Mouse (Mus musculus): ENCODE results near the gene Lrmda. TPM values are rescaled to one million over a fixed set of nuclear protein-coding genes. Genes with fewer than 3 reads are reported as not detected.

Lrmda gene
- polyA plus RNA-seq, 1 experiment from 2014 or later: 0.95 TPM

GRCm38 (mm10) chr14:22260033-22260419 is 240.5 kb downstream of the Lrmda start:
- Histone ChIP-seq H3K36me3 (ENCODE audit: control insufficient read depth, insufficient read depth, low read length) (no peaks in the 10 kb centered on the region), H3K27ac (replicated peaks in 1 of 2; ENCODE audit: control insufficient read depth in 1 of 2, insufficient read depth in 1 of 2, low read depth in 2 of 2, low read length in 2 of 2) (no peak overlapping the region), H3K4me1 (ENCODE audit: control insufficient read depth in 2 of 2, insufficient read depth in 2 of 2, low read length in 2 of 2) (peaks cover 0 to 3% of the 10 kb centered on the region in 2 experiments; a peak in 1 of 4 replicates), H3K9ac (ENCODE audit: low read length) (no peak overlapping the region), H3K27me3 (ENCODE audit: control insufficient read depth, insufficient read depth, low read length) (no peaks in the 10 kb centered on the region), H3K4me3 (ENCODE audit: control insufficient read depth in 1 of 2, insufficient read depth in 1 of 2, low read depth in 1 of 2, low read length in 2 of 2) (no peak overlapping the region), H3K9me3 (ENCODE audit: control insufficient read depth, low read length) (no peaks in the 10 kb centered on the region), H3K4me2 (ENCODE audit: low read length) (no peak overlapping the region)
- 56% methylated on average over 5 of the region's 5 CpGs for WGBS
- ATAC-seq (ENCODE audit: insufficient number of reproducible peaks, insufficient read depth, low FRiP score, low read depth): no peak

GRCm38 (mm10) chr14:22265229-22265905 is 245.9 kb downstream of the Lrmda start:
- H3K4me3 ChIP-seq (ENCODE audit: control insufficient read depth in 1 of 2, insufficient read depth in 1 of 2, low read depth in 1 of 2, low read length in 2 of 2): no peak overlapping the region
- no peak for ATAC-seq (ENCODE audit: insufficient number of reproducible peaks, insufficient read depth, low FRiP score, low read depth)
- no peak overlapping the region for H3K27ac ChIP-seq (replicated peaks in 1 of 2; ENCODE audit: control insufficient read depth in 1 of 2, insufficient read depth in 1 of 2, low read depth in 2 of 2, low read length in 2 of 2)
- WGBS: 80% methylated on average over 4 of the region's 4 CpGs
- H3K4me2 ChIP-seq (ENCODE audit: low read length): no peak overlapping the region
- H3K4me1 ChIP-seq (ENCODE audit: control insufficient read depth in 2 of 2, insufficient read depth in 2 of 2, low read length in 2 of 2): no peaks in the 10 kb centered on the region
- H3K27me3 ChIP-seq (ENCODE audit: control insufficient read depth, insufficient read depth, low read length): no peaks in the 10 kb centered on the region
- H3K36me3 ChIP-seq (ENCODE audit: control insufficient read depth, insufficient read depth, low read length): no peaks in the 10 kb centered on the region
- H3K9me3 ChIP-seq (ENCODE audit: control insufficient read depth, low read length): no peaks in the 10 kb centered on the region
- no peak overlapping the region for H3K9ac ChIP-seq (ENCODE audit: low read length)

- Histone ChIP-seq H3K27ac (replicated peaks in 1 of 2; ENCODE audit: control insufficient read depth in 1 of 2, insufficient read depth in 1 of 2, low read depth in 2 of 2, low read length in 2 of 2) (no peak overlapping the region), H3K4me3 (ENCODE audit: control insufficient read depth in 1 of 2, insufficient read depth in 1 of 2, low read depth in 1 of 2, low read length in 2 of 2) (no peak overlapping the region), H3K36me3 (ENCODE audit: control insufficient read depth, insufficient read depth, low read length) (no peaks in the 10 kb centered on the region), H3K27me3 (ENCODE audit: control insufficient read depth, insufficient read depth, low read length) (no peaks in the 10 kb centered on the region), H3K9me3 (ENCODE audit: control insufficient read depth, low read length) (no peaks in the 10 kb centered on the region), H3K4me1 (ENCODE audit: control insufficient read depth in 2 of 2, insufficient read depth in 2 of 2, low read length in 2 of 2) (no peaks in the 10 kb centered on the region), H3K9ac (ENCODE audit: low read length) (no peak overlapping the region), H3K4me2 (ENCODE audit: low read length) (no peak overlapping the region)
- no peak for ATAC-seq (ENCODE audit: insufficient number of reproducible peaks, insufficient read depth, low FRiP score, low read depth)
- 77% methylated on average over 9 of the region's 9 CpGs for WGBS
Observed at GRCm38 (mm10) chr14:22269812-22270211, 250.3 kb downstream of the Lrmda start.

- H3K4me2 ChIP-seq (ENCODE audit: low read length): no peak overlapping the region
- 80% methylated on average over 5 of the region's 5 CpGs for WGBS
- H3K9ac ChIP-seq (ENCODE audit: low read length): no peak overlapping the region
Observed at GRCm38 (mm10) chr14:22278053-22278452, 258.5 kb downstream of the Lrmda start.

GRCm38 (mm10) chr14:22279591-22279990 is 260.1 kb downstream of the Lrmda start:
- Histone ChIP-seq H3K9ac (ENCODE audit: low read length) (no peak overlapping the region), H3K36me3 (ENCODE audit: control insufficient read depth, insufficient read depth, low read length) (no peaks in the 10 kb centered on the region), H3K27ac (replicated peaks in 1 of 2; ENCODE audit: control insufficient read depth in 1 of 2, insufficient read depth in 1 of 2, low read depth in 2 of 2, low read length in 2 of 2) (no peak overlapping the region), H3K27me3 (ENCODE audit: control insufficient read depth, insufficient read depth, low read length) (no peaks in the 10 kb centered on the region), H3K4me2 (ENCODE audit: low read length) (no peak overlapping the region), H3K9me3 (ENCODE audit: control insufficient read depth, low read length) (no peaks in the 10 kb centered on the region), H3K4me1 (ENCODE audit: control insufficient read depth in 2 of 2, insufficient read depth in 2 of 2, low read length in 2 of 2) (no peaks in the 10 kb centered on the region), H3K4me3 (ENCODE audit: control insufficient read depth in 1 of 2, insufficient read depth in 1 of 2, low read depth in 1 of 2, low read length in 2 of 2) (no peak overlapping the region)
- WGBS: 76% methylated on average over 4 of the region's 4 CpGs
- no peak for ATAC-seq (ENCODE audit: insufficient number of reproducible peaks, insufficient read depth, low FRiP score, low read depth)

More at GRCm38 (mm10) chr14:22278053-22278452, 258.5 kb downstream of the Lrmda start:
- Histone ChIP-seq H3K27me3 (ENCODE audit: control insufficient read depth, insufficient read depth, low read length) (no peaks in the 10 kb centered on the region), H3K4me1 (ENCODE audit: control insufficient read depth in 2 of 2, insufficient read depth in 2 of 2, low read length in 2 of 2) (no peaks in the 10 kb centered on the region), H3K36me3 (ENCODE audit: control insufficient read depth, insufficient read depth, low read length) (no peaks in the 10 kb centered on the region), H3K9me3 (ENCODE audit: control insufficient read depth, low read length) (no peaks in the 10 kb centered on the region), H3K27ac (replicated peaks in 1 of 2; ENCODE audit: control insufficient read depth in 1 of 2, insufficient read depth in 1 of 2, low read depth in 2 of 2, low read length in 2 of 2) (no peak overlapping the region), H3K4me3 (ENCODE audit: control insufficient read depth in 1 of 2, insufficient read depth in 1 of 2, low read depth in 1 of 2, low read length in 2 of 2) (no peak overlapping the region)
- ATAC-seq (ENCODE audit: insufficient number of reproducible peaks, insufficient read depth, low FRiP score, low read depth): no peak

GRCm38 (mm10) chr14:22281630-22282029 is 262.1 kb downstream of the Lrmda start:
- WGBS: 92% methylated on average over 7 of the region's 7 CpGs
- no peak overlapping the region for H3K4me2 ChIP-seq (ENCODE audit: low read length)
- no peaks in the 10 kb centered on the region for H3K4me1 ChIP-seq (ENCODE audit: control insufficient read depth in 2 of 2, insufficient read depth in 2 of 2, low read length in 2 of 2)
- no peak overlapping the region for H3K9ac ChIP-seq (ENCODE audit: low read length)
- H3K27me3 ChIP-seq (ENCODE audit: control insufficient read depth, insufficient read depth, low read length): no peaks in the 10 kb centered on the region
- ATAC-seq (ENCODE audit: insufficient number of reproducible peaks, insufficient read depth, low FRiP score, low read depth): no peak
- no peak overlapping the region for H3K4me3 ChIP-seq (ENCODE audit: control insufficient read depth in 1 of 2, insufficient read depth in 1 of 2, low read depth in 1 of 2, low read length in 2 of 2)
- H3K9me3 ChIP-seq (ENCODE audit: control insufficient read depth, low read length): no peaks in the 10 kb centered on the region
- H3K27ac ChIP-seq (replicated peaks in 1 of 2; ENCODE audit: control insufficient read depth in 1 of 2, insufficient read depth in 1 of 2, low read depth in 2 of 2, low read length in 2 of 2): no peak overlapping the region
- no peaks in the 10 kb centered on the region for H3K36me3 ChIP-seq (ENCODE audit: control insufficient read depth, insufficient read depth, low read length)

GRCm38 (mm10) chr14:22282847-22283246 is 263.3 kb downstream of the Lrmda start:
- WGBS: 77% methylated on average over 6 of the region's 6 CpGs
- H3K4me3 ChIP-seq (ENCODE audit: control insufficient read depth in 1 of 2, insufficient read depth in 1 of 2, low read depth in 1 of 2, low read length in 2 of 2): no peak overlapping the region
- H3K27me3 ChIP-seq (ENCODE audit: control insufficient read depth, insufficient read depth, low read length): no peaks in the 10 kb centered on the region
- H3K36me3 ChIP-seq (ENCODE audit: control insufficient read depth, insufficient read depth, low read length): no peaks in the 10 kb centered on the region
- ATAC-seq (ENCODE audit: insufficient number of reproducible peaks, insufficient read depth, low FRiP score, low read depth): no peak
- H3K4me1 ChIP-seq (ENCODE audit: control insufficient read depth in 2 of 2, insufficient read depth in 2 of 2, low read length in 2 of 2): no peaks in the 10 kb centered on the region
- no peak overlapping the region for H3K9ac ChIP-seq (ENCODE audit: low read length)
- no peak overlapping the region for H3K4me2 ChIP-seq (ENCODE audit: low read length)
- no peaks in the 10 kb centered on the region for H3K9me3 ChIP-seq (ENCODE audit: control insufficient read depth, low read length)
- H3K27ac ChIP-seq (replicated peaks in 1 of 2; ENCODE audit: control insufficient read depth in 1 of 2, insufficient read depth in 1 of 2, low read depth in 2 of 2, low read length in 2 of 2): no peak overlapping the region

GRCm38 (mm10) chr14:22283722-22284121 is 264.2 kb downstream of the Lrmda start:
- Histone ChIP-seq H3K4me1 (ENCODE audit: control insufficient read depth in 2 of 2, insufficient read depth in 2 of 2, low read length in 2 of 2) (no peaks in the 10 kb centered on the region), H3K27me3 (ENCODE audit: control insufficient read depth, insufficient read depth, low read length) (no peaks in the 10 kb centered on the region), H3K4me2 (ENCODE audit: low read length) (no peak overlapping the region), H3K9me3 (ENCODE audit: control insufficient read depth, low read length) (no peaks in the 10 kb centered on the region), H3K36me3 (ENCODE audit: control insufficient read depth, insufficient read depth, low read length) (no peaks in the 10 kb centered on the region), H3K9ac (ENCODE audit: low read length) (no peak overlapping the region), H3K27ac (replicated peaks in 1 of 2; ENCODE audit: control insufficient read depth in 1 of 2, insufficient read depth in 1 of 2, low read depth in 2 of 2, low read length in 2 of 2) (no peak overlapping the region), H3K4me3 (ENCODE audit: control insufficient read depth in 1 of 2, insufficient read depth in 1 of 2, low read depth in 1 of 2, low read length in 2 of 2) (no peak overlapping the region)
- 86% methylated on average over 2 of the region's 2 CpGs for WGBS
- no peak for ATAC-seq (ENCODE audit: insufficient number of reproducible peaks, insufficient read depth, low FRiP score, low read depth)

All from heart, embryonic 14.5 days (tissue).